Mouse (Mus musculus): ENCODE data around the gene 2010111I01Rik. TPM values are rescaled to one million over a fixed set of nuclear protein-coding genes. Genes with fewer than 3 reads are reported as not detected.

2010111I01Rik gene
- total and polyA plus RNA-seq, 2 experiments from 2014 or later = 107 to 149 TPM

DNA sequence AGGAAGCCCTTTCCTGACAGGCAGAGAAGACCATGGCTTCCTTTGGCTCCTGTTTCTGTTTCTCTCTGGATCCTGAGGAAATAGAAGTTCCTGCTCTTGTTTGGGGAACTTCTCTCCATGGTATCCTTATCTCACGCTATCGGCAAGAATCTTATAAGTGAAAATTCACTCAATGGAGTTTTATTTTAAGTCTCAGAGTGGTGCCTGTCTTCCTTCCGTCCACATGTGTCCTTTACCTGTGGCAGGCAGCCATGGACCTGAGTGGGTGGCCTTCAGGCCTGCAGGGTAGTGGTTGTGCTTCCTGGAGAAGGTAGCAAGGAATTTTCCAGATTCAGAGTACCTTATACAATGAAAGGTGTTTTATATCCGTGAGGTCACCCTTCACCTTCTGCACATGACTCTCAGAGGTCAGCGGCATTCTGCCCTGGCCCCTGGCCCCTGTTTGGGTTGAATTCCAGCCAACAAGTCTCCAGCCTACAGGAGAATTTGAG lies 313.5 kb downstream of the 2010111I01Rik start:
- H3K27me3 ChIP-seq (ENCODE audit: control insufficient read depth, insufficient read depth, low read length) = no peaks in the 10 kb centered on the region
- DNase-seq (ENCODE audit: low spot score) = no peak
- H3K9me3 ChIP-seq (replicated peaks; ENCODE audit: control insufficient read depth, low read length) = no peaks in the 10 kb centered on the region
- peak overlapping the region; percentile 86 for H3K27ac ChIP-seq (ENCODE audit: low read depth)
- ATAC-seq (ENCODE audit: insufficient read depth, low read depth) = no peak
- TF ChIP-seq CTCF (IDR thresholded peaks at IDR 0.05; ENCODE audit: low read depth) (no peak), EP300 (IDR thresholded peaks at IDR 0.05; ENCODE audit: low read depth) (no peak)
- H3K9ac ChIP-seq (replicated peaks; ENCODE audit: low read depth, low read length) = peak overlapping the region; percentile 50; the same call in 1 of the 2 replicates
- H3K4me1 ChIP-seq (ENCODE audit: control insufficient read depth, insufficient read depth) = peaks cover 67% of the 10 kb centered on the region
- peak overlapping the region; percentile 37; the same call in 1 of the 2 replicates for H3K4me3 ChIP-seq (ENCODE audit: low read depth, low read length)
- peaks cover 10% of the 10 kb centered on the region for H3K36me3 ChIP-seq (replicated peaks; ENCODE audit: control insufficient read depth, insufficient read depth, low read length)
- 19% methylated on average over 5 of the region's 5 CpGs for WGBS
- H3K4me2 ChIP-seq (ENCODE audit: low read depth, low read length) = peak overlapping the region; percentile 55

DNA sequence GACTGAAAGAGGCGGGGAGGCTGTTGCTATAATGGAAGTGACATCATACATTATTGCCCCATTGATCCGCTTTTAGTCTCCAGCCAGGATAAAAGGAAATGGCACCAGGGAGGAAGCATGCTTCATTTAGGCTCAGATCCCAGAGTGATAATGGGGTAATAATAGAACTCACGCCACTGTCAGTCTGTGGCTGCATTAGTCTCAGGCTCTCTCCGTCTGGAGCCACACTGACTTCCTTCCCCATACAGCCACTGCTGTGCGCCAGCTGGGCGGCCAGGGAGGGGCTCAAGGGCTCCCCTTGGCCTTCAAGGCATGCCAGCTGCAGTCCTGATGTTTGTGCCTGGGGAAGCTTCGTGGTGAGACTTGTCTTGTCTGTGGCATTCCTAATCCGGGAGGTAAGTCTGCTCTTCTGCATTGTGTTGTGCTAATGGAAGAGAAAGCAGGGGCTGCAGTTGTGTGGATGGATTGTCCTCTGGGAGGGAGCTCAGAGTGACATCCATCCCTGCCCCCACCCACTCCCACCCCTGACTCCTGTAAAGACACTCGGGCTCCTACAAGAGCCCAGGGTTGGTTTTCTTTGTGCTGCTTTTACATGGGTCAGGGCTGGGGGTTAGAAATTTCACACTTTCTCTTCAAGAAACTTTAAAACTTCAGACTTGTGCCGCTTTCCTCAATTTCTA lies 314.2 kb downstream of the 2010111I01Rik start:
- TF ChIP-seq CTCF (IDR thresholded peaks at IDR 0.05; ENCODE audit: low read depth) = no peak
- TF ChIP-seq EP300 (IDR thresholded peaks at IDR 0.05; ENCODE audit: low read depth) = no peak
- Histone ChIP-seq H3K27me3 (ENCODE audit: control insufficient read depth, insufficient read depth, low read length) (no peaks in the 10 kb centered on the region), H3K9ac (replicated peaks; ENCODE audit: low read depth, low read length) (peak overlapping the region; percentile 50), H3K4me1 (ENCODE audit: control insufficient read depth, insufficient read depth) (peaks cover 68% of the 10 kb centered on the region), H3K4me2 (ENCODE audit: low read depth, low read length) (peak overlapping the region; percentile 55), H3K27ac (ENCODE audit: low read depth) (peak overlapping the region; percentile 86), H3K4me3 (ENCODE audit: low read depth, low read length) (peak overlapping the region; percentile 37), H3K36me3 (replicated peaks; ENCODE audit: control insufficient read depth, insufficient read depth, low read length) (peaks cover 18% of the 10 kb centered on the region), H3K9me3 (replicated peaks; ENCODE audit: control insufficient read depth, low read length) (no peaks in the 10 kb centered on the region)
- ATAC-seq (ENCODE audit: insufficient read depth, low read depth) (peak; percentile 67), DNase-seq (ENCODE audit: low spot score) (no peak)
- WGBS = 21% methylated on average over 10 of the region's 10 CpGs

DNA sequence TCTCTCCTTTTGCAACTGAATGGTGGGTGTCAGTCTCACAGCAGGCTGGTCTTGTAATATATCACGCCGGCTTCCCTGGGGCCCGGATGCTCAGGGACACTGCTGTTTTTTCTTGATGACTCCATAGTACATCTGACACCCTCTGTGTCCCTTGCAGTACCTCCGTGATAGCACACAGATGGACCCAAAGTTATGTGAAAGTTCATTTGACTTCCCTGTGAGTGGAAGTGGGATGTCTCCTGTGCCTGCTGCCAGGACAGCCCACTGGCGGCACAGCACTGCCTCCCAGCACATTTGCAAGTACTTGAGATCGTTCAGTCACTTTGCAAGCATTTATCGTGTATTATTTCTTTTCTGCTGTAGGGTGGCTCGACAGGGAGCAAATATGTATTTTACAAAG lies 315.1 kb downstream of the 2010111I01Rik start:
- H3K27ac ChIP-seq (ENCODE audit: low read depth) = peak overlapping the region; percentile 86
- no peak overlapping the region for H3K9ac ChIP-seq (replicated peaks; ENCODE audit: low read depth, low read length)
- no peaks in the 10 kb centered on the region for H3K27me3 ChIP-seq (ENCODE audit: control insufficient read depth, insufficient read depth, low read length)
- TF ChIP-seq EP300 (IDR thresholded peaks at IDR 0.05; ENCODE audit: low read depth) = no peak
- TF ChIP-seq CTCF (IDR thresholded peaks at IDR 0.05; ENCODE audit: low read depth) = no peak
- peak overlapping the region; percentile 55 for H3K4me2 ChIP-seq (ENCODE audit: low read depth, low read length)
- H3K36me3 ChIP-seq (replicated peaks; ENCODE audit: control insufficient read depth, insufficient read depth, low read length) = peaks cover 19% of the 10 kb centered on the region
- WGBS = 37% methylated on average over 8 of the region's 8 CpGs
- ATAC-seq (ENCODE audit: insufficient read depth, low read depth) (0 out of 2 replicates have a peak, but pooled peaks have one; percentile 15), DNase-seq (ENCODE audit: low spot score) (no peak)
- H3K9me3 ChIP-seq (replicated peaks; ENCODE audit: control insufficient read depth, low read length) = no peaks in the 10 kb centered on the region
- H3K4me3 ChIP-seq (ENCODE audit: low read depth, low read length) = peak overlapping the region; percentile 37; the same call in 1 of the 2 replicates
- H3K4me1 ChIP-seq (ENCODE audit: control insufficient read depth, insufficient read depth) = peaks cover 62% of the 10 kb centered on the region

DNA sequence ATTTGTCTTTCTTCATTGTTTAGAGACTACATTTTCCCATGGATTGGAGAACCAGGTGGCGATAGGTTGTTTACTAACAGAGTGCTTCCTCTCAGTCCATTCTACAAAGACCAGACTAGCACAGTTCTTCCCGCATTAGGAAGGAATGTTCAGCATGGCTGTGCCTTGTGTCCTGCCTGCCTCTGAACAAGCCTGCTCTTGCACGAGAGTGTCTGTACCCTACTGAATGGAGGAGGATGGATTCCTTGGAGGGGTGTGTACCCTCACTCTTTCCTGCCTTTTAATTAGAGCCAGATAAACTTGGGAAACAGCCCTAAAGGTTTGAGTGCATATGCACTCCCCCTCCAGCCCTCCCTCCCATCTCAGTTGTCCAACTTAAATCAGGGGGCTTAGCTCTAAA lies 315.7 kb downstream of the 2010111I01Rik start:
- H3K27me3 ChIP-seq (ENCODE audit: control insufficient read depth, insufficient read depth, low read length) = no peaks in the 10 kb centered on the region
- 0 out of 2 replicates have a peak overlapping the region, but pooled peaks have one; percentile 37 for H3K4me3 ChIP-seq (ENCODE audit: low read depth, low read length)
- peaks cover 62% of the 10 kb centered on the region for H3K4me1 ChIP-seq (ENCODE audit: control insufficient read depth, insufficient read depth)
- DNase-seq (ENCODE audit: low spot score) (no peak), ATAC-seq (ENCODE audit: insufficient read depth, low read depth) (peak; percentile 48; the same call in 1 of the 2 replicates)
- H3K9ac ChIP-seq (replicated peaks; ENCODE audit: low read depth, low read length) = no peak overlapping the region
- H3K4me2 ChIP-seq (ENCODE audit: low read depth, low read length) = peak overlapping the region; percentile 55
- peaks cover 19% of the 10 kb centered on the region for H3K36me3 ChIP-seq (replicated peaks; ENCODE audit: control insufficient read depth, insufficient read depth, low read length)
- TF ChIP-seq CTCF (IDR thresholded peaks at IDR 0.05; ENCODE audit: low read depth) = no peak
- TF ChIP-seq EP300 (IDR thresholded peaks at IDR 0.05; ENCODE audit: low read depth) = no peak
- H3K27ac ChIP-seq (ENCODE audit: low read depth) = peak overlapping the region; percentile 86; the same call in 1 of the 2 replicates
- WGBS = 35% methylated on average over 3 of the region's 3 CpGs
- H3K9me3 ChIP-seq (replicated peaks; ENCODE audit: control insufficient read depth, low read length) = no peaks in the 10 kb centered on the region

DNA sequence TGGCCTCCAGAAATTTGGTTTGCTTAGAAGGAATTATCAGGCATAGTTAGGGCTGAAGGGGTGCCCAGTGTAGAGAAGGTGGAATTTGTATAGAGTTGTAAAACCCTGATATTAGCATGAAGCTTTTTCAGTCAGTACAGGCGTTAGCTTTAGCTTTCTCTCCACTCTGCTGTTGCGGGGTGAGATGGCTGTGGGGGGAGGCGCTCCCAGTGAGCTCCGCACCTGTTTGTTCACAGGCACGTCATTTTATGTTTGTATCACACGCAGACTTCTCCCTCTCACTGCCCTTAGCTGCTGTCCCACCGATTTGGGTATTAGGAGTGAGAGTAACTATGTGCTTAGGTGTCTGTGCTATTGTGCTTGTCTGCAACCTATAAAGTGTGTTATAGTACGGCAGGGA lies 316.5 kb downstream of the 2010111I01Rik start:
- no peak for DNase-seq (ENCODE audit: low spot score)
- H3K27me3 ChIP-seq (ENCODE audit: control insufficient read depth, insufficient read depth, low read length) = no peaks in the 10 kb centered on the region
- H3K4me2 ChIP-seq (ENCODE audit: low read depth, low read length) = no peak overlapping the region; the same call in 1 of the 2 replicates
- H3K9ac ChIP-seq (replicated peaks; ENCODE audit: low read depth, low read length) = no peak overlapping the region
- H3K27ac ChIP-seq (ENCODE audit: low read depth) = peak overlapping the region; percentile 86; the same call in 1 of the 2 replicates
- no peak for ATAC-seq (ENCODE audit: insufficient read depth, low read depth)
- H3K4me1 ChIP-seq (ENCODE audit: control insufficient read depth, insufficient read depth) = peaks cover 59% of the 10 kb centered on the region
- H3K9me3 ChIP-seq (replicated peaks; ENCODE audit: control insufficient read depth, low read length) = no peaks in the 10 kb centered on the region
- WGBS = 84% methylated on average over 8 of the region's 8 CpGs
- H3K36me3 ChIP-seq (replicated peaks; ENCODE audit: control insufficient read depth, insufficient read depth, low read length) = peaks cover 24% of the 10 kb centered on the region
- no peak for TF ChIP-seq EP300 (IDR thresholded peaks at IDR 0.05; ENCODE audit: low read depth)
- no peak for TF ChIP-seq CTCF (IDR thresholded peaks at IDR 0.05; ENCODE audit: low read depth)
- H3K4me3 ChIP-seq (ENCODE audit: low read depth, low read length) = no peak overlapping the region

Data from heart, postnatal 0 days (tissue).